Mouse (Mus musculus) Patski (cell line): ENCODE measurements around the gene Gm21985. TPM values are rescaled to one million over a fixed set of nuclear protein-coding genes. Genes with fewer than 3 reads are reported as not detected.

Experiments
- ATAC-seq: fragments of 100-300 bp; one replicate; pipeline ENCODE4 v1.8.0; 2021
- CTCF ChIA-PET: fragments of 350-600 bp; sonication (Branson Sonifier 250); formaldehyde crosslinking; loops from one replicate; lab custom pipeline; 2022; ENCODE audit warnings: inconsistent platforms; lab: Charles Lee
- POLR2A ChIA-PET: fragments of 350-600 bp; sonication (Branson Sonifier 250); formaldehyde crosslinking; loops from one replicate; lab custom pipeline; 2022; ENCODE audit warnings: antibody characterized with exemption, inconsistent platforms; lab: Charles Lee
- DNase-seq: peaks from one replicate; pipeline ENCODE4 v3.0.0-alpha.2; 2011; ENCODE audit warnings: low read depth, low spot score
- H3K27me3 ChIP-seq: fragments of 371-371 bp; one replicate; pipeline ENCODE4 v1.5.1; 2021
- CTCF ChIP-seq: fragments of 100-300 bp; IDR thresholded peaks from one replicate; pipeline ENCODE4 v1.5.1; 2021
- in situ Hi-C: fragments of 300-500 bp; cut with MboI; formaldehyde crosslinking; loops from 3 replicates; pipeline ENCODE4 v1.11.1; 2018; ENCODE audit warnings: low pct_unique_long_range_greater_than_20kb, mixed read lengths
- polyA plus RNA-seq: library from polyadenylated mRNA; unstranded; gene quantifications from one replicate; pipeline ENCODE4 v1.2.3, GENCODE M21; 2021

Gm21985 gene
- polyA plus RNA-seq, 1 experiment from 2014 or later, result 0.06 TPM

DNA sequence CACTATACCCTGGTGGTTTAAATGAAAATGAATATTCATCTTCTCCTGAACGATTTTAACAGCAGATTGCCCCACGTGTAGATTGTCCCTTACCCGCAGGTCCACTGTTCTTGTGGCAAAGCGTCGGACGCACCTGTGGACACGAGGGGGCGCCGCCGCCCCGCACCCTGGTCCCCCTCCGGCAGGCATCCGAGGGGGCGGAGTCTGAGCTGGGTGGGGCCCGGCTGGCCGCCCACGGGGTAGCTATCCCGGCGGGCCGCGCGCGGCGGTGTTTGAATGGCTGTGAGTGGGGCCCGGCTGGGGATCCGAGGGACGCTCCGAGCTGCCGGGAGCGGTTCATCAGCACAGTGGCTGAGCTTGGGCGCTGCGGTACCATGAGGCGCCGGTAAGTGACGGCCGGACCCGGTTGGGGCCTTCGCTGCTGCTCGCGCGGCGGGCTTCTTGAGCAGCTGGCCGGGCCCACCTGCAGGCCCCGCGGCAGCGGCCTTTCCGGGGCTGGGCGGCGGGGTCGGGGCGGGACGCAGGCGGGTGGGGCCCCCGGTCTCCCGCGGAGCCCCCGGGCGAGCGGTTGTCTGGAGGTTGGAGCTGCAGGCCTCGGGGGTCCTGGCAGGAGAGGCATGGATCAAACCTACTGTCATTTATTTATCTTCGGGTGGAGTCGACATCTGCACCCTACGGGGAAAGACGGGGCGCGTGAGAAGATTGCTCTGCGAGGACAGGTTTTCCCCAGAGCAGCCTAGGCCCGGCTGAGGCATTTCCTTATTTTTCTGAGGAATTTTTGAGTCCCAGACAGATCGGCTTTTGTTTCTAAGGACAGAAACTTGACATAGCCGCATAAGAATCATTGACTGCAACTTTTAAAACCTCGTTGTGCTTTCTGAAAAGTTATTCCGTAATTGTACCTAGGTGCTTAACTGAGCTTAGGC is 113.1 kb downstream of the Gm21985 start, which contains the start of gene Katnbl1:
Gene Katnbl1 (plus strand): TSS at position 239 of the 926 bp plus-strand sequence.
- DNase-seq (no peak), ATAC-seq (peak; percentile 98)
- in situ Hi-C loops, result loop anchor here (5.0 kb wide), 1 partner anchor 103 kb away; the partner anchor contains the start of gene Chrm5

DNA sequence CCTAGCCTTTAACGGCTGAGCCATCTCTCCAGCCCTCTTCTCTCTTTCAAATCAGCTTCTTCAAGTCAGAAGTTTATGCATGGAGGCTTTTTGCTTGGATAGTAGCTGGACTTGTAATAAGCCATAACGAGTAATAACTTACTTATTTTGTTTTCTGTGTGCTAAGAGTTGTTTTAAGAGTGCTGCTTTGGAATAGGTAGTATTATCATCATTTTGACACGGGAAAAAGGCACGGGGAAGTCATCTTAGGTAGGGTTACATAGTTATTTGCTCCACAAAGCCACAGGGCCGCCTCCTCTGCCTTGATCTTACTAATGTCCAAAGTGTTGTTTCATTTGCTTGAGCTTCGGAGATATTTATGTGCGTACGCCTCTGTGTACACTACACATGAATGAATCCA is 114.0 kb downstream of the Gm21985 start:
- in situ Hi-C loops, result no loop called here
- CTCF ChIA-PET, result interaction anchor here (1.3 to 4.1 kb wide), 9 partner anchors 8 to 75 kb away, joined by 3 to 49 read pairs (median 7); partner anchors contain the start of gene Emc7
- ATAC-seq (no peak), DNase-seq (no peak)
- POLR2A ChIA-PET, result interaction anchor here (1.1 to 1.5 kb wide), 3 partner anchors 70 to 115 kb away, joined by 3 read pairs; partner anchors contain the start of gene Slc12a6
- H3K27me3 ChIP-seq, result no peaks in the 10 kb centered on the region
- no peak for TF ChIP-seq CTCF

More for the DNA sequence above, 113.1 kb downstream of the Gm21985 start, which contains the start of gene Katnbl1:
- CTCF ChIA-PET, result interaction anchor here (0.7 to 4.1 kb wide), 24 partner anchors 9 to 133 kb away, joined by 3 to 49 read pairs (median 4); partner anchors contain the start of genes Emc4, Emc7, Gm21985 and Slc12a6
- POLR2A ChIA-PET, result interaction anchor here (1.1 to 1.5 kb wide), 3 partner anchors 71 to 114 kb away, joined by 3 read pairs; partner anchors contain the start of gene Slc12a6
- H3K27me3 ChIP-seq, result no peaks in the 10 kb centered on the region
- TF ChIP-seq CTCF, result peak; percentile 100

DNA sequence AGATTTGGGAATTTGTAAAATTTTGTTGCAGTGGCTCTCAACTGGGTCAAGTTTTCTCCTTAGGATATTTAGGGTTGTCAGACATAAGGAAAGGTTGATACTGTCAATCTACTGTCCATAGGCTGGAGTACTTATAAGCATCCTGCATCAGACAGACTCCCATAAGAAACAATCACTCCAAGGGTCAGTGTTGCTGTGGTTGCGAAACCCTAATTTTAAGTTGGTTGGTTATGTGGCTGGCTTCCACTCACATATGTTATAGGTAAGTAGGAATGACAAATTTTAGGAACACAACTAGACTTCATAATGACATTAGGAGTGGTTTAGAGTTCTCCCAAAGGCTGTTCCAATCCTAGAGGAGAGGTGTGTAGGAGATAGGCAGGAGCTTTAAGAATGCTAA is 115.1 kb downstream of the Gm21985 start:
- POLR2A ChIA-PET, result no interaction called here
- TF ChIP-seq CTCF, result no peak

DNA sequence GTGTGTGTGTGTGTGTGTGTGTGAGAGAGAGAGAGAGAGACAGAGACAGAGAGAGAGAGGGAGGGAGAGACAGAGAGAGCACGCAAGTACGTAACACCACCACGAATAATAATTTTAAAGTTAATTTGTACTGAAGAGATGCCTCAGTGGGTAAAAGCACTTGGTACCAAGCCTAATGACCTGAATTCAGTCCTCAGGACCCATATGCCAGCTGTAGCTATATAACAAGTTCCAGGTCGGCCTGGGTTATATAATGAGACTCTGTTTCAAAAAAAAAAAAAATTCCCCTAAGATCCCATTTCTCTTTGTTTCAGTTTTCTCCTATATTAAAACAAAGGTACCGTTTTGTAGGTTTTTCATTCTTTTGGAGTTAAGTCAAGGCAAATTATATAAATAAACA is 124.7 kb downstream of the Gm21985 start:
- no peak for ATAC-seq
- no peak for DNase-seq
- CTCF ChIA-PET, result interaction anchor here (1.6 to 2.7 kb wide), 3 partner anchors 8 to 56 kb away, joined by 5 to 11 read pairs (median 5); partner anchors contain the start of gene Katnbl1
- in situ Hi-C loops, result loop anchor here (10.0 kb wide), 1 partner anchor 54 kb away; no protein-coding TSS in a partner anchor
- POLR2A ChIA-PET, result no interaction called here
- TF ChIP-seq CTCF, result no peak
- no peaks in the 10 kb centered on the region for H3K27me3 ChIP-seq

More for the DNA sequence above, 115.1 kb downstream of the Gm21985 start:
- in situ Hi-C loops, result no loop called here
- no peaks in the 10 kb centered on the region for H3K27me3 ChIP-seq
- ATAC-seq (no peak), DNase-seq (no peak)
- CTCF ChIA-PET, result interaction anchor here (2.4 to 4.1 kb wide), 2 partner anchors 9 to 67 kb away, joined by 11 to 49 read pairs; no protein-coding TSS in a partner anchor

DNA sequence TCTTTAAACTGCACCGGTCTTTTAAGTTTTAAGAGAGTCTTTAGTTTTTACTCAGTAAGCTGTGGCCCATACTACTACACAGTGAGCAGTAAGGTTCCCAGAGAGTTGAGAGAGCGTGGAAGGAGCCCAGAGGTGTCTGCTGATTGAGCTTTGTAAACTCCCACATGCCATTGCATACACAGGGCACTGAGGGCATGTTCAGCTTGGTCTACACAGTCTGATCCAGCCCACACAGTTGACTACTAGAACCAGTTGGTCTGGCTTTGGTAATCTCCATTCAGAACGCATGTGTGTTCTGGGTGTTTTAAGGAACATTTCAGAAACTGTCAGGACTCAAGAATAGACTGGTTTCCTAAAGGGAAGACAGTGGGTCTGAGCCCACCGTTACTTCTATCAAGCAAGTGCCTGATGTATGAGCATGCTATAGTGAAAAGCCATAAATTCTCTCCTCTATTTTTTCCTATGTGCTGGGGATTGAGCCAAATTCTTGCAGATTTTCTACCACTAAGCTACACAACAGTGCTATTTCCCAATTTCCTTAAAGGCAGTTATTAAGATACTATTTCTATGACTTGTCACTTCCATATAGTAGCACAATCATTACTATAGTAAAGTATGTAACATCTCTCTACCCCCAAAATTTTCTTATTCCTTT is 125.4 kb downstream of the Gm21985 start:
- no peak for ATAC-seq
- in situ Hi-C loops, result loop anchor here (10.0 kb wide), 1 partner anchor 53 kb away; no protein-coding TSS in a partner anchor
- POLR2A ChIA-PET, result no interaction called here
- no peak for TF ChIP-seq CTCF
- DNase-seq, result no peak
- no peaks in the 10 kb centered on the region for H3K27me3 ChIP-seq
- CTCF ChIA-PET, result interaction anchor here (1.6 to 2.7 kb wide), 3 partner anchors 9 to 55 kb away, joined by 5 to 11 read pairs (median 5); partner anchors contain the start of gene Katnbl1

DNA sequence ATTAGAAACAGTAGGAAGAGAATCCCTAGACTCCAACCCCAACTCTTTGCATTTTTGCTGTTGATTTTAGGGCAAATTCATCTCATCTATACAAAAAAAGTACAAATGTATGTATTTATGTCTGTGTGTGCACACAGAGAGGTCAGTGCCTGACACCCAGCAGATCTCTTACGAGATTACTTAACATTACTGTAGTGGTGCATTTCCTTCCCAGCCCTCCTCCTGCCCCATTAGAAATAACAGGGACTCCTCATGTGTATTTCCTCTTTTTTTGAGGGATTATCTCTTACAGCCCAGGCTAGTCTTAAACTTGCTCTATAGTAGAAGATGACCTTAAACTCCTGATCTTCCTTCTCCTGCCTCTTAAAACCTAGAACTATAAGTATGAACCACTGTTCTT is 126.6 kb downstream of the Gm21985 start:
- ATAC-seq (no peak), DNase-seq (no peak)
- no peaks in the 10 kb centered on the region for H3K27me3 ChIP-seq
- in situ Hi-C loops, result loop anchor here (10.0 kb wide), 1 partner anchor 52 kb away; no protein-coding TSS in a partner anchor
- ChIA-PET POLR2A (no interaction called here), CTCF (no interaction called here)
- TF ChIP-seq CTCF, result no peak

DNA sequence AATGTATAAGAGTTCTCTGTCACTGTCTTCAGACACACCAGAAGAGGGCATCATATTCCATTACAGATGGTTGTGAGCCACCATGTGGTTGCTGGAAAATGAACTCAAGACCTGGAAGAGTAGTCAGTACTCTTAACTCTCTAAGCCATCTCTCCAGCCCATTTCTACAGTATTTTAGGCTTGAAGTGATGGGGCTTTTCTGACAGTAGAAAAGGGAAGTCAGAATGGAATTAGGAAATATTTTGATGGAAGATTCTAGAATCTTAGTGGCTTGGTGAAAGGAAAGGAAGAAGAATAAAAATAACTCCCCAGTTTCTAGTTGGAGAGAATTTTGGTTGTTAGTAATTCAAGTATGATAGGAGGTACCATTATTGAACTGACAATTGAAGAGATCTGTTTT is 127.8 kb downstream of the Gm21985 start:
- ChIA-PET POLR2A (no interaction called here), CTCF (interaction anchor here (1.4 kb wide), 1 partner anchor 11 kb away, joined by 4 read pairs; no protein-coding TSS in a partner anchor)
- no peak for ATAC-seq

DNA sequence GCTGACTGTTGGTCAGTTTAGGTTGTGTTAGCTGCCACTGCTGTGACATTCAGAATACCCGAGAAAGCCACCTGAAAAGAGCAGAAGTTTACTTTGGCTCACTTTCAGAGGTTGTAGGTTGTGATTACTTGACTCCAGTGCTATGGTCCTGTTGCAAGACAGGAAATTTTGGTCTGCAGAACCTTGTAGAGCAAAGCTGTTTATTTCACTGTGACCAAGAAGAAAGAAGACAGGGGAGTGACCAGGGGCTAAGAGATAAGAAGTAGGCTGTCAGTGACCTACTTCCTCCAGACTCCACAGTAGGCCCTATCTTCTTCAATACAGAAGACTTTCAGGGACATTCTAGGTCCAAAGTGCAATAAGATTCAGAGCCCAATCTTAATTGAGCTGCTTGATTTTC is 130.5 kb downstream of the Gm21985 start:
- TF ChIP-seq CTCF, result no peak
- no peak for ATAC-seq

More for the DNA sequence above, 127.8 kb downstream of the Gm21985 start:
- in situ Hi-C loops, result loop anchor here (10.0 kb wide), 1 partner anchor 51 kb away; no protein-coding TSS in a partner anchor
- TF ChIP-seq CTCF, result no peak
- DNase-seq, result no peak
- no peaks in the 10 kb centered on the region for H3K27me3 ChIP-seq

DNA sequence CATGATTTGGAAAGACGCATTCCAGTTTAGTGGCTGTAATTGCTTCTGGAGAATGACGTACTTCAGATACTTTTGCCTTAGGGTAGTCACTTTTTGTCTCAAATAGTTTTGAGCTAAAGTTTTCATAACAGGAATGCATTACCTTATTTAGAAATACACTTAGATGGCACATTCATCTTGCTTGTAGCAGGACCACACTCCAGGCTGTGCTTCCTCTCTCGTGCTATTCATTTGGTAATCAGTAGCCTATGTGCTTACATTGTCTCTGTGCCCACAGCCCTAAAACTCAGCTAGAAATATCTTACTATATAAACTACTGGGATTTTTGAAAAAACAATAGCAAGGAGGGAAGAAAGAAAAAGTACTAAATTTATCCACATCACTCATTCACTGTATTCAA is 140.9 kb downstream of the Gm21985 start:
- peak; percentile 54 for ATAC-seq
- H3K27me3 ChIP-seq, result no peaks in the 10 kb centered on the region
- in situ Hi-C loops, result no loop called here
- no peak for TF ChIP-seq CTCF
- no peak for DNase-seq
- CTCF ChIA-PET, result interaction anchor here (1.0 kb wide), 2 partner anchors 28 to 42 kb away, joined by 3 read pairs; partner anchors contain the start of gene Katnbl1
- POLR2A ChIA-PET, result no interaction called here

More for the DNA sequence above, 130.5 kb downstream of the Gm21985 start:
- H3K27me3 ChIP-seq, result no peaks in the 10 kb centered on the region
- ChIA-PET CTCF (interaction anchor here (1.4 kb wide), 1 partner anchor 46 kb away, joined by 4 read pairs; no protein-coding TSS in a partner anchor), POLR2A (interaction anchor here (0.6 kb wide), 1 partner anchor 94 kb away, joined by 3 read pairs; no protein-coding TSS in a partner anchor)
- DNase-seq, result no peak
- in situ Hi-C loops, result loop anchor here (10.0 kb wide), 1 partner anchor 48 kb away; no protein-coding TSS in a partner anchor
